Mouse (Mus musculus): ENCODE measurements at regions not wholly inside any gene's neighbourhood (a gene's known extent, or its start where the extent isn't known, plus 50 kb on each side); places are given as distances from the start of the nearest gene placed in this dataset.

- peak; percentile 48 for DNase-seq
Measured at GRCm38 (mm10) chr14:105779349-105779748, 117.3 kb downstream of the Spry2 start.

GRCm38 (mm10) chr14:105773674-105774073 is 122.9 kb downstream of the Spry2 start:
- no peak for DNase-seq

- no peak for DNase-seq
Measured at GRCm38 (mm10) chr14:105767100-105767499, 129.5 kb downstream of the Spry2 start.

GRCm38 (mm10) chr14:105752509-105753375 is 143.9 kb downstream of the Spry2 start:
- DNase-seq: no peak

- DNase-seq: no peak
Measured at GRCm38 (mm10) chr14:105751762-105752161, 144.9 kb downstream of the Spry2 start.

GRCm38 (mm10) chr14:105744578-105744977 is 152.0 kb downstream of the Spry2 start:
- DNase-seq: no peak

GRCm38 (mm10) chr14:105744125-105744524 is 152.5 kb downstream of the Spry2 start:
- DNase-seq: no peak

- DNase-seq: peak; percentile 33
Measured at GRCm38 (mm10) chr14:105740889-105741288, 155.7 kb downstream of the Spry2 start.

- DNase-seq: no peak
Measured at GRCm38 (mm10) chr14:105738568-105738967, 158.1 kb downstream of the Spry2 start.

- no peak for DNase-seq
Measured at GRCm38 (mm10) chr14:105736352-105736751, 160.3 kb downstream of the Spry2 start.

GRCm38 (mm10) chr14:105734291-105734690 is 162.3 kb downstream of the Spry2 start:
- no peak for DNase-seq

- DNase-seq: peak; percentile 36
Measured at GRCm38 (mm10) chr14:105733013-105733728, 163.4 kb downstream of the Spry2 start.

GRCm38 (mm10) chr14:105732221-105733012 is 164.2 kb downstream of the Spry2 start:
- DNase-seq: peak; percentile 72

- no peak for DNase-seq
Measured at GRCm38 (mm10) chr14:105730786-105731185, 165.8 kb downstream of the Spry2 start.

- DNase-seq: no peak
Measured at GRCm38 (mm10) chr14:105728841-105729240, 167.8 kb downstream of the Spry2 start.

- no peak for DNase-seq
Measured at GRCm38 (mm10) chr14:105725741-105726140, 170.9 kb downstream of the Spry2 start.

GRCm38 (mm10) chr14:105722923-105723322 is 173.7 kb downstream of the Spry2 start:
- no peak for DNase-seq

- DNase-seq: no peak
Measured at GRCm38 (mm10) chr14:105721576-105721975, 175.0 kb downstream of the Spry2 start.

GRCm38 (mm10) chr14:105720816-105721510 is 175.7 kb downstream of the Spry2 start:
- peak; percentile 38 for DNase-seq

- DNase-seq: no peak
Measured at GRCm38 (mm10) chr14:105718676-105719441, 177.8 kb downstream of the Spry2 start.

- no peak for DNase-seq
Measured at GRCm38 (mm10) chr14:105717821-105718220, 178.8 kb downstream of the Spry2 start.

- DNase-seq: no peak
Measured at GRCm38 (mm10) chr14:105708691-105709090, 187.9 kb downstream of the Spry2 start.
